Mouse (Mus musculus) heart, adult 2 months (tissue): ENCODE results near the gene Pkp1.

Experiments used
- CTCF ChIP-seq: fragments of 200-600 bp; IDR thresholded peaks from 2 replicates; pipeline ENCODE4 v1.8.1; 2022; ENCODE audit warnings: antibody characterized with exemption, mild to moderate bottlenecking, moderate library complexity
- EP300 ChIP-seq: fragments of 200-500 bp; IDR thresholded peaks from 2 replicates; pipeline ENCODE4 v1.6.1; 2011; ENCODE audit warnings: low read depth, low read length, control low read depth; ENCODE audit not compliant: insufficient read depth
- POLR2A ChIP-seq: fragments of 200-500 bp; IDR thresholded peaks from 2 replicates; pipeline ENCODE4 v1.6.1; 2011; ENCODE audit warnings: mild to moderate bottlenecking, low read depth, low read length, control low read depth; ENCODE audit not compliant: insufficient read depth

DNA sequence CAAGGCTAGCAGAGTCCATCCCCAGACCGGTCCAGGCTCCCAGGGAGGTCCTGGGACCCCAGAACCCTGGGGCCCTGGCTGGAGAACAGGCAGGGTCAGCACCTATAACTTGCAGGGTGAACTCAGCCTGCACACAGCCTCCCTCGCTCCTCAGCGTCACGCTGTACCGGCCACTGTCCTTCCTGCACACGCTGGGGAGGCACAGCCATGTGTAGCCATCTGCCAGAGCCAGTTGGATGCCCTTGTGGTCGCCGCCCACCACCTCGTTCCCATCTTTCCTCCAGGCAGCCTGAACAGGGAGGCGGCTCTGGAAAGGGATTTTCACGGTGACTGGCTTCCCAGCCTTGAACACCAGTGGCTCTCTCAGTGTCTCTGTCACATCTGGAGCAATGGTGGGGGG is 45.6 kb upstream of the Pkp1 start:
- TF ChIP-seq POLR2A (no peak), CTCF (no peak), EP300 (no peak)
